Mouse (Mus musculus) ES-Bruce4 (cell line): ENCODE results near the gene Etfa. TPM values are rescaled to one million over a fixed set of nuclear protein-coding genes. Genes with fewer than 3 reads are reported as not detected.

Experiments
- H3K27ac ChIP-seq: 2 replicates; pipeline ENCODE4 v1.5.1; 2012; ENCODE audit warnings: low read length, inconsistent platforms; ENCODE audit not compliant: insufficient read depth
- H3K27me3 ChIP-seq: 2 replicates; pipeline ENCODE4 v1.6.1; 2012; ENCODE audit warnings: mild to moderate bottlenecking, low read length, inconsistent platforms; ENCODE audit not compliant: control insufficient read depth, poor library complexity, insufficient read depth, severe bottlenecking
- H3K36me3 ChIP-seq: 2 replicates; pipeline ENCODE4 v1.6.1; 2012; ENCODE audit warnings: inconsistent platforms, mild to moderate bottlenecking, low read length, moderate library complexity; ENCODE audit not compliant: control insufficient read depth, poor library complexity, insufficient read depth, severe bottlenecking
- H3K4me1 ChIP-seq: one replicate; pipeline ENCODE4 v1.8.1; 2011; ENCODE audit warnings: low read length; ENCODE audit not compliant: control insufficient read depth, insufficient read depth
- H3K4me3 ChIP-seq: 2 replicates; pipeline ENCODE4 v1.5.1; 2011; ENCODE audit warnings: low read depth, mild to moderate bottlenecking, low read length
- H3K9ac ChIP-seq: 2 replicates; pipeline ENCODE4 v1.6.1; 2012; ENCODE audit warnings: low read depth, mild to moderate bottlenecking, inconsistent platforms; ENCODE audit not compliant: poor library complexity, severe bottlenecking
- H3K9me3 ChIP-seq: replicated peaks from 2 replicates; pipeline ENCODE4 v1.6.1; 2012; ENCODE audit warnings: mild to moderate bottlenecking, low read length, inconsistent platforms; ENCODE audit not compliant: control insufficient read depth, poor library complexity, insufficient read depth, severe bottlenecking
- CTCF ChIP-seq: IDR thresholded peaks from one replicate; pipeline ENCODE4 v1.8.1; 2011; ENCODE audit warnings: low read depth, low read length
- EP300 ChIP-seq: IDR thresholded peaks from 2 replicates; pipeline ENCODE4 v1.6.1; 2011; ENCODE audit warnings: low read depth, low read length; ENCODE audit not compliant: insufficient read depth
- POLR2A ChIP-seq: IDR thresholded peaks from one replicate; pipeline ENCODE4 v1.8.1; 2011; ENCODE audit warnings: low read length; ENCODE audit not compliant: insufficient read depth
- polyA plus RNA-seq: library from polyadenylated mRNA; stranded (reverse); fragments of >200 nt; gene quantifications from 2 replicates; pipeline ENCODE4 v1.2.4, GENCODE M21; 2011; ENCODE audit warnings: low read depth; ENCODE audit not compliant: missing spikeins, insufficient read depth, insufficient read length

Gene Etfa
- polyA plus RNA-seq, 1 experiment: 83.0 TPM

DNA sequence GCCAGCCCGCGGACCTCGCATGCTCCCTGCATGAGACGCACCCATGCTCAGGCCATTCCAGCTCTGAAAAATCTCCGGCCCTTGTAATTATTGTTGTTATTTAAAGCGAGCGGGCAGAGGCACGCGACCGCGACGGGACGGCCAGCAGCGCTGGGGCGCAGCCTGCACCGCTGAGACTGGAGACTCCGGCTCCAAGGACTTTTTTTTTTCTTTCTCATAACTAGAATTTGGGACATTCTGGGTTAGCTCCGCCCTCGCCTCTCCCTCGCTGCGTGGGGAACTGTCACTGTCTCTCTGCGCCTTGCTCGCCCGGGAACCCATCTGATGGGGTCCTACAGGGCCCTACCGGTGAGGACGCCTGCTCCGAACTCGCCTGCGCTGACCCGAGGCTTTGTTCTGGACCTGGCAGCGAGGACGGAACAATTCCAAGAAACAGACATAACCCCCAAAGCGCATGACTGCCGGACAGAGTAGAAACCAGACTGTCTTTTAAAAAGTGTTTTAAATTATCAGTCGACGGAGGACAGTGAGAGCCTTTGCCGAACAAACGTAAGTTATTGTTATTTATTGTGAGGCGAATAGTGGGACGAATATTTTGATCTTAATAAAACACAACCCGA lies 33.6 kb upstream of the Etfa start:
- H3K27ac ChIP-seq: no peak overlapping the region
- H3K36me3 ChIP-seq: no peaks in the 10 kb centered on the region
- H3K4me1 ChIP-seq: no peaks in the 10 kb centered on the region
- peak overlapping the region; percentile 29; the same call in 1 of the 2 replicates for H3K4me3 ChIP-seq
- no peak overlapping the region for H3K9ac ChIP-seq
- peaks cover 20% of the 10 kb centered on the region for H3K27me3 ChIP-seq
- no peaks in the 10 kb centered on the region for H3K9me3 ChIP-seq
- TF ChIP-seq EP300 (no peak), POLR2A (no peak), CTCF (no peak)

GRCm38 (mm10) chr9:55544861-55545555 lies 33.0 kb upstream of the Etfa start:
- Histone ChIP-seq H3K27ac (no peak overlapping the region), H3K9ac (no peak overlapping the region)

GRCm38 (mm10) chr9:55543703-55544401 lies 31.8 kb upstream of the Etfa start:
- Histone ChIP-seq H3K9ac (no peak overlapping the region), H3K36me3 (no peaks in the 10 kb centered on the region), H3K4me1 (no peaks in the 10 kb centered on the region), H3K27ac (no peak overlapping the region), H3K27me3 (peaks cover 29% of the 10 kb centered on the region), H3K4me3 (peak overlapping the region; percentile 8; the same call in 1 of the 2 replicates), H3K9me3 (no peaks in the 10 kb centered on the region)
- TF ChIP-seq CTCF (no peak), EP300 (no peak)

More at GRCm38 (mm10) chr9:55544861-55545555, 33.0 kb upstream of the Etfa start:
- Histone ChIP-seq H3K36me3 (no peaks in the 10 kb centered on the region), H3K4me1 (no peaks in the 10 kb centered on the region), H3K27me3 (peaks cover 23% of the 10 kb centered on the region), H3K4me3 (peak overlapping the region; percentile 6; the same call in 1 of the 2 replicates), H3K9me3 (no peaks in the 10 kb centered on the region)
- TF ChIP-seq POLR2A (no peak), EP300 (no peak), CTCF (no peak)

GRCm38 (mm10) chr9:55543336-55543702 lies 31.3 kb upstream of the Etfa start:
- Histone ChIP-seq H3K27ac (no peak overlapping the region), H3K27me3 (peaks cover 29% of the 10 kb centered on the region), H3K36me3 (no peaks in the 10 kb centered on the region), H3K9ac (no peak overlapping the region), H3K9me3 (no peaks in the 10 kb centered on the region), H3K4me3 (no peak overlapping the region), H3K4me1 (no peaks in the 10 kb centered on the region)
- TF ChIP-seq CTCF (no peak), EP300 (no peak), POLR2A (no peak)

GRCm38 (mm10) chr9:55542366-55543325 lies 30.6 kb upstream of the Etfa start:
- Histone ChIP-seq H3K9me3 (no peaks in the 10 kb centered on the region), H3K4me3 (peak overlapping the region; percentile 47), H3K4me1 (no peaks in the 10 kb centered on the region), H3K27me3 (peaks cover 29% of the 10 kb centered on the region), H3K9ac (no peak overlapping the region), H3K36me3 (no peaks in the 10 kb centered on the region), H3K27ac (no peak overlapping the region)
- TF ChIP-seq EP300 (no peak), CTCF (no peak), POLR2A (no peak)
